22 mouse cellular contexts compared by ENCODE assay signal in the genomic region with DNA sequence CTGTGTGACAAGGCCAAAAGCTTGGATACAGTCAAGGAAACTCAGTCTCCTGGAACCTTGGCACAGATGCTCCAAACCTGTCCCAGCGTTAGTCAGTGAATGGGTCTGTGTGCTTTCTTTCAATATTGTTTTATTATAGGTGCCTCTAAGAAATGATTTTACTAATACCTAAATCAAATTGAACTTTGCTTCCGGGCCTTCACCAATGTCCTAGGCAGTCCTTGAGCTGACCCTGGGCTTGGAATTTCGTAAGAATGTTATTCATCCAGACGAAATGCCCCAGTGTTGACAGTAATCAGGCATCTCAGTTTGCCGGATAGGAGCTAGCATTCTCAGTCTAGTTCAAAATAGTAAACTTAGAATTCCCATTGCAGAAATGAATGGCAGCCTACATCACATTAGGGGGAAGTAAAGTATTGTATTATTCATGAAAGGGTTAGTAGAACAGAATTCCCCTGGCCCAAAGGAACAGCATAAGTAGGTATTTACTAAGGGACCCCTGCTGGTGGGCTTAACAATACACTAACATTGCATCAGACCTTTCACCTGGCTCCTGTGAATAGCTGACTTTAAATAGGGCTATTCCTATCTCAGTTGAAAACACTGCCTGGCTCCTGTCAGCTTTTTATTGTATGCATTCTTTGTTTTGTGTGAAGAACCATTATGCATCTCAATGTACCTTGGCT.
"Had no signal": no experiment of that assay in that cellular context is flagged by ENCODE, and none has a peak within 500 bp of the region (broad histone marks: within the 10 kb centered on the region; RNA-seq: fewer than 3 reads in every experiment).

No protein-coding gene starts in this region.

- H3K27ac ChIP-seq: layer of hippocampus, adult 2 months; liver, embryonic 15.5 days; lung, embryonic 15.5 days; midbrain, embryonic 10.5 days; midbrain, embryonic 15.5 days; neural tube, embryonic 12.5 days; neural tube, embryonic 15.5 days; stomach, postnatal 0 days had no signal

- DNase-seq: kidney, adult 18-20 months; kidney, adult 9 months; kidney, postnatal 25 days; layer of hippocampus, adult 9-11 months; lung, adult 18-20 months; lung, postnatal 10 days; lung, postnatal 36 days; right cerebral cortex, adult 18-20 months; right cerebral cortex, postnatal 25 days; thymus, adult 2 months; thymus, postnatal 14 days; thymus, postnatal 4 days had no signal

- H3K9me3 ChIP-seq: liver, embryonic 15.5 days; lung, embryonic 15.5 days; megakaryocyte, embryonic 14.5 days; midbrain, embryonic 10.5 days; midbrain, embryonic 15.5 days; neural tube, embryonic 12.5 days; neural tube, embryonic 15.5 days had no signal

- H3K4me2 ChIP-seq: liver, embryonic 11.5 days; liver, embryonic 15.5 days; lung, embryonic 15.5 days; midbrain, embryonic 15.5 days; neural tube, embryonic 12.5 days; neural tube, embryonic 15.5 days had no signal

- H3K4me3 ChIP-seq: layer of hippocampus, adult 2 months; liver, embryonic 15.5 days; lung, embryonic 15.5 days; megakaryocyte, embryonic 14.5 days; midbrain, embryonic 10.5 days; midbrain, embryonic 15.5 days; neural tube, embryonic 12.5 days; neural tube, embryonic 15.5 days had no signal

- H3K27me3 ChIP-seq: liver, embryonic 15.5 days; lung, embryonic 15.5 days; megakaryocyte, embryonic 14.5 days; midbrain, embryonic 15.5 days; neural tube, embryonic 12.5 days; neural tube, embryonic 15.5 days had no signal

- H3K9ac ChIP-seq: liver, embryonic 15.5 days; lung, embryonic 15.5 days; midbrain, embryonic 15.5 days; neural tube, embryonic 12.5 days; neural tube, embryonic 15.5 days had no signal

- ATAC-seq: midbrain, embryonic 15.5 days had no signal
